Mouse (Mus musculus) liver, postnatal 0 days (tissue): ENCODE measurements at regions not wholly inside any gene's neighbourhood (a gene's known extent, or its start where the extent isn't known, plus 50 kb on each side); places are given as distances from the start of the nearest gene placed in this dataset.

Experiments
- CTCF ChIP-seq: sonication (generic); IDR thresholded peaks from 2 replicates; pipeline ENCODE4 v1.5.1; 2016; ENCODE audit warnings: antibody characterized with exemption, low read depth
- EP300 ChIP-seq: IDR thresholded peaks from 2 replicates; pipeline ENCODE4 v1.6.1; 2016; ENCODE audit warnings: antibody characterized with exemption, low read depth, mild to moderate bottlenecking

DNA sequence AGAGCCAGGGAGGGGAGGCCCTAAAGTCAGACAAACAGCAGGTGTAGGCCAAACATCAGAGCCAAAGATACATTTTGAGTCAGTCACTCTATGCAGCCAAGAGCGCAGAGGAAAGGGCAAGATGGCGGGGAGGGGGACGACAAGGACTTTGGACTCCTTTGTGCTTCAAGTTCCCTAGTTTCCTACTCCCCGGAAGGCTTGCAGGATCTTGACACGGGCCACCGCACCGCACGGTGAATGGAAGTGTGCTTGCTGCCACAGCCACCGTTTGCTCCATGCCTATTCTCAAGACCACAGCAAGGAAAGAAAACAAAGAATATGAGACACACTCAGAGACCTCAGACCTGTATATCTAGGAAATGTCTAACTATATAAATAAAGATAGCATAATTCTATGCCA is 86.8 kb upstream of the Slc45a1 start:
- no peak for TF ChIP-seq CTCF
- TF ChIP-seq EP300 = no peak
